Mouse (Mus musculus): ENCODE results near the gene Hoxa1.

DNA sequence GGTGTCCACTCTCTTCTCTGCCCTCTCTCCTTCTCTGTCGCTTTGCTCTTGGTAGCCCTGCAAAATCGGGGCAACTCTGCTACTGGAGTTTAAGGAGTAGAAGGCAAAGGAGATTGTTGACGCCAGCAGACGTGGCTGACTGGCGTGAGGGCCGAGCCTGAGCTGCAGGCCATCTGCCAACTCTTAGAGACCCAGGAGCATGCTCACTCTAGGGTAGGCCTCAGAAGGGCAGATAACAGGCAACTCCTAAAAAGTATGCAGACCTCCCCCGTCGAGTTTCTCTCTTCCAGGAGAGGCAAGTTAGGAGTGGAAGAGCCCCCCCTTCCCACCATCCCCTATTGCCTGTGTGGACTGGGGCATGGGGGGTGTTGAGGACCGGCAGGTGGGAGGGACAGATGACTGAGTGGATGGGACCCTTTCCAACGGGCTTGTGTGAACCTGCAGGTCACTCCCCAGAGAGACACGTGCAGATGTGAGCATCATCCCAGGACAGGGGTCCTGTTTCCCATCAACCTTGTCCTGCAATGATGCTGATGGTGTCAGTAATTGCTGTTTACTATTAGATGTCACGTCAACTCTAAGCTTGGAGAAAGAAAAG is 1.1 kb upstream of the Hoxa1 start:
- no peak for TF ChIP-seq TAL1 (IDR thresholded peaks at IDR 0.05; ENCODE audit: low read length)
- no peak for TF ChIP-seq GATA1 (IDR thresholded peaks at IDR 0.05; ENCODE audit: low read length)

All from erythroblast, embryonic 14.5 days (primary cell).